In the genomic region with DNA sequence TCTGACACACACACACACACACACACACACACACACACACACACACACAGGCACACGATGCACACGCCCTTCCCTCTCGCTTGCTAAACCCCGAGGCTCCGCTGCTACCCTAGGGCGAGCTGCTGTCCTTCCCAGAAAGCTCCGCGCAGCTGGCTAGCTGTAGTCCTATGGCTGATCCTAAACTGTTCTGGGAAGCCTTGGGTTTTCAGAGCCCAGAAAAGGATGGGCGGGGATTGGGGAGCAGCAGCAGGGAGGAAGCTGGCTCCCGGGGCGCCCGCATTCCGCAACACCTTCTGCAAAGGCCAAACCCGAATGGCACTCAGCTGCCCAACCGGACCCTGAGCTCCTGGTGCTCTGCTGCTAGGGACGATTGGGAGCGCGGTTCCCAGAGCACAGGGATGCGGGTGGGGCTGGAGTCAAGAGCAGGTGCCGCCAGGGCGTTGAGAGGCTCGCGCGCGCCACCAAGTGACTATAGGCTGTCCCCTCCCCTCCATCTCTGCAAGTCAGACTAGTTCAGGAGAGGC, we compare ENCODE assay signal across 8 mouse cellular contexts. TPM values are rescaled to one million over a fixed set of nuclear protein-coding genes. Genes with fewer than 3 reads are reported as not detected.
A peak's percentile ranks its signal among the peaks of the same experiment; 100 is the strongest.
DNase-seq lines count a peak whose midpoint lies in the region; ATAC-seq and TF ChIP-seq lines count a peak whose summit lies in the region.

A gene (minus strand): TSS at position 414 of the 524 bp plus-strand sequence.

- H3K36me3 ChIP-seq in ES-Bruce4 (ENCODE audit: control insufficient read depth, insufficient read depth, low read length, poor library complexity, severe bottlenecking): no peaks in the 10 kb centered on the region
- no peaks in the 10 kb centered on the region for H3K36me3 ChIP-seq in forebrain, embryonic 16.5 days (ENCODE audit: control insufficient read depth, insufficient read depth)
- no peaks in the 10 kb centered on the region for H3K36me3 ChIP-seq in liver, embryonic 11.5 days (ENCODE audit: control insufficient read depth, insufficient read depth, low read length)
- no peaks in the 10 kb centered on the region for H3K36me3 ChIP-seq in neural tube, embryonic 11.5 days (ENCODE audit: control insufficient read depth, insufficient read depth, low read length)

- H3K4me1 ChIP-seq in ES-Bruce4 (ENCODE audit: control insufficient read depth, insufficient read depth, low read length): no peaks in the 10 kb centered on the region
- peaks cover 5% of the 10 kb centered on the region for H3K4me1 ChIP-seq in forebrain, embryonic 16.5 days (replicated peaks; ENCODE audit: control insufficient read depth, insufficient read depth, low read length)
- 0 out of 2 replicates have a peak, but pooled peaks cover 3% of the 10 kb centered on the region for H3K4me1 ChIP-seq in liver, embryonic 11.5 days (replicated peaks; ENCODE audit: control insufficient read depth, insufficient read depth, low read length)
- peaks cover 2% of the 10 kb centered on the region; the same call in 1 of the 2 replicates for H3K4me1 ChIP-seq in neural tube, embryonic 11.5 days (ENCODE audit: control insufficient read depth, insufficient read depth, low read length)

- intact Hi-C loops in heart, postnatal 10 days (cut with DNase I): loop anchor here (1.0 to 10.0 kb wide), 6 partner anchors 92 to 1367 kb away; no protein-coding TSS in a partner anchor

- peak; percentile 61; the same call in 1 of the 2 replicates for TF ChIP-seq EP300 in ES-Bruce4 (IDR thresholded peaks at IDR 0.05; ENCODE audit: insufficient read depth, low read depth, low read length)

- no peak within 1 kb of the TSS for H3K27ac ChIP-seq in ES-Bruce4 (ENCODE audit: insufficient read depth, low read length)
- peak within 1 kb of the TSS; percentile 57; the same call in 1 of the 2 replicates for H3K27ac ChIP-seq in forebrain, embryonic 16.5 days (ENCODE audit: low read length)
- H3K27ac ChIP-seq in liver, embryonic 11.5 days (ENCODE audit: low read depth, low read length): no peak within 1 kb of the TSS
- no peak within 1 kb of the TSS for H3K27ac ChIP-seq in neural tube, embryonic 11.5 days (ENCODE audit: low read depth, low read length)

- H3K9ac ChIP-seq in ES-Bruce4 (ENCODE audit: low read depth, poor library complexity, severe bottlenecking): peak within 1 kb of the TSS; percentile 69
- H3K9ac ChIP-seq in forebrain, embryonic 16.5 days (replicated peaks; ENCODE audit: low read depth, low read length): peak within 1 kb of the TSS; percentile 75
- no peak within 1 kb of the TSS for H3K9ac ChIP-seq in liver, embryonic 11.5 days (ENCODE audit: low read depth, low read length)
- H3K9ac ChIP-seq in neural tube, embryonic 11.5 days (ENCODE audit: low read length): peak within 1 kb of the TSS; percentile 46

- 0% methylated on average over 25 of the region's 25 CpGs for WGBS in forebrain, embryonic 16.5 days
- 1% methylated on average over 24 of the region's 25 CpGs for WGBS in liver, embryonic 11.5 days
- under 1% methylated on average over 25 of the region's 25 CpGs for WGBS in neural tube, embryonic 11.5 days

- no peaks in the 10 kb centered on the region for H3K9me3 ChIP-seq in ES-Bruce4 (replicated peaks; ENCODE audit: control insufficient read depth, insufficient read depth, low read length, poor library complexity, severe bottlenecking)
- no peaks in the 10 kb centered on the region for H3K9me3 ChIP-seq in forebrain, embryonic 16.5 days (ENCODE audit: control insufficient read depth, low read length)
- H3K9me3 ChIP-seq in liver, embryonic 11.5 days (ENCODE audit: control insufficient read depth, low read length): no peaks in the 10 kb centered on the region
- no peaks in the 10 kb centered on the region for H3K9me3 ChIP-seq in neural tube, embryonic 11.5 days (ENCODE audit: control insufficient read depth, low read length)

- no peaks in the 10 kb centered on the region for H3K27me3 ChIP-seq in ES-Bruce4 (ENCODE audit: control insufficient read depth, insufficient read depth, low read length, poor library complexity, severe bottlenecking)
- H3K27me3 ChIP-seq in forebrain, embryonic 16.5 days (replicated peaks; ENCODE audit: control insufficient read depth, insufficient read depth, low read length): peaks cover 6% of the 10 kb centered on the region; the same call in 1 of the 2 replicates
- H3K27me3 ChIP-seq in liver, embryonic 11.5 days (replicated peaks; ENCODE audit: control insufficient read depth, insufficient read depth, low read length): peaks cover 22% of the 10 kb centered on the region
- peaks cover 11% of the 10 kb centered on the region for H3K27me3 ChIP-seq in neural tube, embryonic 11.5 days (ENCODE audit: control insufficient read depth, insufficient read depth, low read length)

- peak within 1 kb of the TSS; percentile 79 for H3K4me3 ChIP-seq in ES-Bruce4 (ENCODE audit: low read depth, low read length)
- peak within 1 kb of the TSS; percentile 67 for H3K4me3 ChIP-seq in forebrain, embryonic 16.5 days (replicated peaks; ENCODE audit: low read length)
- H3K4me3 ChIP-seq in liver, embryonic 11.5 days (ENCODE audit: low read depth, low read length): peak within 1 kb of the TSS; percentile 40
- H3K4me3 ChIP-seq in neural tube, embryonic 11.5 days (ENCODE audit: low read depth, low read length): peak within 1 kb of the TSS; percentile 61

- ATAC-seq in forebrain, embryonic 16.5 days: peak; percentile 98
- peak; percentile 83 for ATAC-seq in liver, embryonic 11.5 days (replicated peaks; ENCODE audit: low FRiP score)
- peak; percentile 97 for ATAC-seq in neural tube, embryonic 11.5 days (ENCODE audit: insufficient read depth, low FRiP score, low TSS enrichment)

- no peak for TF ChIP-seq POLR2A in ES-Bruce4 (IDR thresholded peaks at IDR 0.05; ENCODE audit: insufficient read depth, low read length)

- DNase-seq in cerebellum, adult 11-12 months: peak; percentile 50
- DNase-seq in heart, postnatal 10 days: peak; percentile 73 to 75
- DNase-seq in kidney, postnatal 36 days: peak; percentile 77 to 82
- peak; percentile 77 for DNase-seq in liver, embryonic 11.5 days (ENCODE audit: low spot score)
- peak; percentile 89 for DNase-seq in neural tube, embryonic 11.5 days (ENCODE audit: low spot score)
- DNase-seq in urinary bladder, adult 18-20 months (ENCODE audit: low spot score in 2 of 2): peak; percentile 41 to 50

- peak; percentile 81 for TF ChIP-seq CTCF in ES-Bruce4 (IDR thresholded peaks at IDR 0.05; ENCODE audit: low read depth, low read length)

- H3K4me2 ChIP-seq in forebrain, embryonic 16.5 days (ENCODE audit: low read length): peak within 1 kb of the TSS; percentile 99
- H3K4me2 ChIP-seq in liver, embryonic 11.5 days: peak within 1 kb of the TSS; percentile 69
- peak within 1 kb of the TSS; percentile 98 for H3K4me2 ChIP-seq in neural tube, embryonic 11.5 days (ENCODE audit: low read depth)

RNA-seq across cellular contexts. Expression of the gene that starts here (rescaled TPM):
- polyA plus RNA-seq in ES-Bruce4 (2011; ENCODE audit: insufficient read depth, insufficient read length, low read depth, missing spikeins): 3.6 and 4.9 TPM in 2 replicates
- 18.0 and 28.7 TPM in 2 replicates for polyA plus RNA-seq in forebrain, embryonic 16.5 days (2015; fragmentation: Nextera tagmentation; extraction: Ambion mirVana)
- total RNA-seq in heart, postnatal 10 days (2021): 10 to 100 TPM in 1 of 2 experiments, 1 to 10 TPM in 1; 7.7 to 15.5 TPM
- 0.39 and 0.47 TPM in 2 replicates for polyA plus RNA-seq in liver, embryonic 11.5 days (2014; fragmentation: Nextera tagmentation; extraction: Ambion mirVana)
- polyA plus RNA-seq in neural tube, embryonic 11.5 days (2014; fragmentation: Nextera tagmentation; extraction: Ambion mirVana): 5.0 and 6.1 TPM in 2 replicates

Comparison
In these comparisons a context has a peak if more than half of its experiments do, and no peak if none do; other contexts are left out.
1. Peak in DNase-seq, ATAC-seq, H3K4me3 ChIP-seq and H3K4me2 ChIP-seq in liver, embryonic 11.5 days; RNA of the gene not detected or under 1 TPM.